Comparison of ENCODE assay signal across 8 mouse cellular contexts in the genomic region with DNA sequence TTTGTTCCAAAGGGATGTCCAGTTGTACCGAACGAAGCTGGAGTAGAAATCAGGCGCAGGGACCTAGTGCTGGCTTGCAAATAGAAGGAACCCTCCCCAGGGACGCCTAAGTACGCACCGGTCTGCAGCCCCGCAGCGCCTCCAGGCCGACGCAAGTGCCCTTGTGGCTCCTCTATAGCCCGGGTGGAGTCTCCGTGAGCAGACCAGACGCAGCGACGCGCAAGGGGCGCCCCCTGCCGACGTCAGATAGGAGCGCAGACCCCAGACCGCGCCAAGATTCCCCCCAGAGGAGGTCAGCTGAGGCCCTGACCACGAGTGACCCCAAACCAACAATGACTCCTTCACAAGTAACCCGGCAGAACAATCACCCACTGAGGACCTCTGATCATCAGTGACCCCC.
DNase-seq lines count a peak whose midpoint lies in the region; ATAC-seq and TF ChIP-seq lines count a peak whose summit lies in the region.

No protein-coding gene starts in this region.

- no peaks in the 10 kb centered on the region for H3K9me3 ChIP-seq in ES-Bruce4 (replicated peaks; ENCODE audit: control insufficient read depth, insufficient read depth, low read length, poor library complexity, severe bottlenecking)
- H3K9me3 ChIP-seq in lung, postnatal 0 days (ENCODE audit: low read length): no peaks in the 10 kb centered on the region

- no peak overlapping the region for H3K27ac ChIP-seq in ES-Bruce4 (ENCODE audit: insufficient read depth, low read length)
- no peak overlapping the region for H3K27ac ChIP-seq in lung, postnatal 0 days (ENCODE audit: low read length)

- DNase-seq in brain, adult 2 months (ENCODE audit: low read depth, low spot score): peak; percentile 88
- peak; percentile 20 for DNase-seq in heart, postnatal 25 days (ENCODE audit: low spot score)
- peak; percentile 21 for DNase-seq in large intestine, adult 2 months (ENCODE audit: low read depth, low spot score)
- DNase-seq in lung, postnatal 0 days (ENCODE audit: low spot score): peak; percentile 74
- peak; percentile 85 for DNase-seq in retina, embryonic 14.5 days (ENCODE audit: low spot score)
- DNase-seq in T-cell, adult 2 months (ENCODE audit: low spot score): no peak

- no peak overlapping the region for H3K4me2 ChIP-seq in lung, postnatal 0 days (replicated peaks; ENCODE audit: low read depth, low read length)

- H3K4me3 ChIP-seq in ES-Bruce4 (ENCODE audit: low read depth, low read length): peak overlapping the region; percentile 20; the same call in 1 of the 2 replicates
- no peak overlapping the region for H3K4me3 ChIP-seq in lung, postnatal 0 days (ENCODE audit: low read depth, low read length)

- intact Hi-C loops in heart, postnatal 25 days (cut with DNase I): loop anchor here (1.0 to 10.0 kb wide), 3 partner anchors 132 to 344 kb away; a partner anchor contains a TSS

- no peak overlapping the region for H3K9ac ChIP-seq in ES-Bruce4 (ENCODE audit: low read depth, poor library complexity, severe bottlenecking)
- no peak overlapping the region for H3K9ac ChIP-seq in lung, postnatal 0 days (replicated peaks; ENCODE audit: low read depth)

- no peaks in the 10 kb centered on the region for H3K4me1 ChIP-seq in ES-Bruce4 (ENCODE audit: control insufficient read depth, insufficient read depth, low read length)
- no peaks in the 10 kb centered on the region for H3K4me1 ChIP-seq in lung, postnatal 0 days (ENCODE audit: insufficient read depth, low read depth, low read length)

- peak; percentile 50; the same call in 1 of the 2 replicates for ATAC-seq in erythroblast, adult 5-6 weeks (replicated peaks; ENCODE audit: low FRiP score, poor library complexity, severe bottlenecking)
- ATAC-seq in lung, postnatal 0 days: peak; percentile 72

- TF ChIP-seq EP300 in ES-Bruce4 (IDR thresholded peaks at IDR 0.05; ENCODE audit: insufficient read depth, low read depth, low read length): no peak
- TF ChIP-seq EP300 in lung, postnatal 0 days (IDR thresholded peaks at IDR 0.05): no peak

- H3K36me3 ChIP-seq in ES-Bruce4 (ENCODE audit: control insufficient read depth, insufficient read depth, low read length, poor library complexity, severe bottlenecking): no peaks in the 10 kb centered on the region
- no peaks in the 10 kb centered on the region for H3K36me3 ChIP-seq in lung, postnatal 0 days (ENCODE audit: insufficient read depth, low read length)

- H3K27me3 ChIP-seq in ES-Bruce4 (ENCODE audit: control insufficient read depth, insufficient read depth, low read length, poor library complexity, severe bottlenecking): no peaks in the 10 kb centered on the region
- H3K27me3 ChIP-seq in lung, postnatal 0 days (replicated peaks; ENCODE audit: insufficient read depth, low read length): peaks cover 19% of the 10 kb centered on the region

- WGBS in large intestine, adult 2 months: under 1% methylated on average over 24 of the region's 24 CpGs
- 1% methylated on average over 24 of the region's 24 CpGs for WGBS in lung, postnatal 0 days

- TF ChIP-seq POLR2A in ES-Bruce4 (IDR thresholded peaks at IDR 0.05; ENCODE audit: insufficient read depth, low read length): no peak

- peak; percentile 90 for TF ChIP-seq CTCF in ES-Bruce4 (IDR thresholded peaks at IDR 0.05; ENCODE audit: low read depth, low read length)
- peak; percentile 92 for TF ChIP-seq CTCF in lung, postnatal 0 days (IDR thresholded peaks at IDR 0.05)
